Mouse (Mus musculus) hindlimb bud, embryonic 11.5 days (tissue): ENCODE data around the gene Spats2.
"Not testable (repeated sequence)": the region's sequence is repeated elsewhere in the genome, so short reads cannot be mapped to it uniquely, and the experiment has no call there.

ENCODE experiments used
- DNase-seq: peaks from one replicate; pipeline ENCODE4 v3.0.0-alpha.2; 2012; ENCODE audit warnings: low read depth, low spot score; ENCODE audit errors: extremely low spot score

Gene Spats2

DNA sequence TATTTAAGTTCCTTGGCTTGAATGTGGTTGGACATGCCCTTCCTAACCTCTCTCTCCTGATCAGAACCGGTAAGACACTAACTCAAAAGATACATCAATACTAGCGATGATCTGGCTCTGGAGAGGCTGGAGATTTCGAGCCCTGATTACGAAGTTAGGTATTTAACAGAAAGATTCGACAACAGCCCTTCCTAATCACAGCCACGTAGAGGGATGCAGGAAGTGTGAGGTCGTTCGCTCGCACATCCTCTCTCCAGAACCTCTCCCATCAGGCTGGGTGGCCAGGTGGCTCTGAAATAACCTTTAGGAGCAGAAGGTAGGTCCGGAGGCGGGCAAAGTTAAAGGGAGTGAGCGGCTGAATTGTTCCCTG, at the start of gene Spats2:
Spats2 (plus strand) TSS at position 206 of the 370 bp plus-strand sequence.
- no peak for DNase-seq

DNA sequence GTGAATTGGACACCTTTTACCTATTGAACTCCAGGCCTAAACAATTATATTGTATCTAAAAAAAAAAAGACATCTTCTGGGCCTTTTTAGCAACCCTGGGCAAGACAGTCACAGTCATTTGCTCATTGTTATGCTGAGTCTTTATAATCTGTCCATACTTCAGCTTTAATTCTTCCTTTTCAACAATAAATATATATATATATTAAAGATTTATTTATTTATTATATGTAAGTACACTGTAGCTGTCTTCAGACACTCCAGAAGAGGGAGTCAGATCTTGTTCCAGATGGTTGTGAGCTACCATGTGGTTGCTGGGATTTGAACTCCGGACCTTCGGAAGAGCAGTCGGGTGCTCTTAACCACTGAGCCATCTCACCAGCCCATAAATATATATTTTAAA, 49.7 kb upstream of the Spats2 start:
- DNase-seq: not testable (repeated sequence)

DNA sequence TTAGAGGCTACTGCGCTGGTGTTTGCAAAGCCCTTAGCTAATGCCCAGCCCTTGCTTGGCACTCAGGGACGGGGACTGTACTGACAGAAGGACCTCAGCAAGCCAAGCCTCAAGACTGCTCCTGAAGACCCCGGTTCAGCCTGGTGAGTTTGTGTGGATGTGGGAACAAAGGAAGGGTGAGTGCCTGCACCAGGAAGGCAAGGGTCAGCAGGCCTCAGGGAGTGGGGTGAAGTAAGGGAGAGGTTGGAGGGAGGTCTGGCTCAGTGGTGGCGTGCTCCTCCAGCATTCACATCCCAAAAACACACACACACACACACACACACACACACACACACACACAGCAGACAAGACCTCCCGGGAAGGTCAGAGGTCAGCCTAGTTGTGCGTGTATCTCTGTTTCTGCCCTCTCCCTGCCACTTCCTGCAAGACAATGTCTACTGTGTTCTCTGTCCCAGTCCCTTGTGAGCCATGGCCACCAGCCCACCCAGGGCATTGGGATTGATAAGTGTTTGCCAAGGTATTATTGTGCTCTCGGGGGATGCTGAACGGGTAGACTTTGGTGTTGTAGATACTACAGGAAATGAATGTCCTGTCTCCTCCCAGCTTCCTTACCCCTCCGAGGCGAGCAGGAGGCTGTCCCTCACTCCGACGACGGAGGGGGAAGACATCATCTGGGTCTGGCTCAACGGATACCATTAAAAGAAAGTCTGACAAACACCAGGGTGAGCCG, 47.4 kb upstream of the Spats2 start:
- DNase-seq: no peak

DNA sequence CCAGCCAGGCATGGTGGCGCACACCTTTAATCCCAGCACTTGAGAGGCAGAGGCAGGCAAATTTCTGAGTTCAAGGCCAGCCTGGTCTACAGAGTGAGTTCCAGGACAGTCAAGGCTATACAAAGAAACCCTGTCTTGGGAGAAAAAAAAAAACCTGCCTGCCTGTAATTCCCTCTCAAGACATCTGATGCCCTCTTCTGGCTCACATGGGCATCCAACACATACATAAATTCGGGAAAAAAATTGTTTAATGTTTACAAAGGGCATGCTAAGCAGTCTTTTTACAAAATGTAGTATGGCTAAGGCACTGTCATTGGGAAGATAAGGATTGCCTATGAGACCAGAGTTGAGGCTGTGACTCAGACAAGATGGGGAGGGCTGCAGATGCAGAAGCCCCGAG, 45.9 kb upstream of the Spats2 start:
- DNase-seq: no peak

DNA sequence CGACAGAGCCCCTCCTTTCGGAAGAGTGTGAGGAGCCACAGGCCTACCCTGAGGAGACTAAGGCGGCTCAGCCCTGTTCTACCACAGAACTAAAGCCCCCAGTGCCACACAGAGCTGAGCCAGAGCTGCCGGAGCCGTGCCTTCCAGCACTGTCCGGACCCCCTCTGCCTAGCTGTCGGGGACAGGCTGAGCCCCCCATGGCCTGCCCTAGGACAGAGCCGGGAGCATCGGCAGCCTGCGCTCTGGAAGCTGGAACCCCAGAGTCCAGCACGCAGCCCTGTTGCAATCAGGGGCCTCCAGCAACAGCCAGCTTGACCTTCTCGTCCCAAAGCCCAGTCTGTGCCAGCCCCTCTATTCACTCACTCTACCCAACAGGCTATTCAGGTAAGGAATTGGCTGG, 43.4 kb upstream of the Spats2 start:
- DNase-seq: no peak

DNA sequence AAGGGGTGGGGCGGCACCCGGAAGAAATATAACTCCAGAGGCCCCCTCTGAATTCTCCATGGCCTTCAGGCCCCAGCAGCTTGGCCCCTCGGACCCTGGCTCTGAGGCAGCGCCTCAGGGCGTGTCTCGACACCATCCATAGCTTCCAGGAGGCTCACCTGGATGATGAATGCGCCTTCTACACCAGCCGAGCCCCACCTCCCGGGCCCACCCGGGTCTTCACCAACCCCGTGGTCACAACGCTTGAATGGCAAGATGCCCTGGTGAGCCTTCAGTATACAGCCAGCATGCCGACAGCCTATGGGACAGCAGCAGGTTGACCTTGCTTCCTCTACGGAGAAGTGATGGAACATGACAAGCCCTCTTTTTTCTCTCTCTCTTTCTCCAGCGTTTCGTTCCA, 42.9 kb upstream of the Spats2 start:
- DNase-seq: no peak

DNA sequence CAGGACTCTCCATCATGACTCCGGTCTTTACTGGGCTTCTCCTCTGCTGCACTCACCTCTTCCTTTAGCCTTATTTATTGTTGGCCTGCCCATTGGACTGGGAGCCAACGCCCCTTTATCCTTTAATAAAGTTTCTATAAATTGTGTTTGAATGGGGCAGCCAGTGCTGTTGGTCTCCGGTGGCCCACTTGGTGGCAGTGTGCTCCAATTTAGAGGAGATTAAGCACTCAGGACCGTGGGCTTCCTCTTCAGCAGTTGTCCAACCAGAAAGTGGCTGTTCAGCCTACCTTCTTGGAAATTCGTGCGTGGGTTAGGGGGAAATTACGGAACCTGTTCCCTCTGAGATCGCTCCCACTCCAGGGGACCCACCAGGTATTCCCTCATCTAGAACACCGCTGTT, 42.5 kb upstream of the Spats2 start:
- DNase-seq: no peak

DNA sequence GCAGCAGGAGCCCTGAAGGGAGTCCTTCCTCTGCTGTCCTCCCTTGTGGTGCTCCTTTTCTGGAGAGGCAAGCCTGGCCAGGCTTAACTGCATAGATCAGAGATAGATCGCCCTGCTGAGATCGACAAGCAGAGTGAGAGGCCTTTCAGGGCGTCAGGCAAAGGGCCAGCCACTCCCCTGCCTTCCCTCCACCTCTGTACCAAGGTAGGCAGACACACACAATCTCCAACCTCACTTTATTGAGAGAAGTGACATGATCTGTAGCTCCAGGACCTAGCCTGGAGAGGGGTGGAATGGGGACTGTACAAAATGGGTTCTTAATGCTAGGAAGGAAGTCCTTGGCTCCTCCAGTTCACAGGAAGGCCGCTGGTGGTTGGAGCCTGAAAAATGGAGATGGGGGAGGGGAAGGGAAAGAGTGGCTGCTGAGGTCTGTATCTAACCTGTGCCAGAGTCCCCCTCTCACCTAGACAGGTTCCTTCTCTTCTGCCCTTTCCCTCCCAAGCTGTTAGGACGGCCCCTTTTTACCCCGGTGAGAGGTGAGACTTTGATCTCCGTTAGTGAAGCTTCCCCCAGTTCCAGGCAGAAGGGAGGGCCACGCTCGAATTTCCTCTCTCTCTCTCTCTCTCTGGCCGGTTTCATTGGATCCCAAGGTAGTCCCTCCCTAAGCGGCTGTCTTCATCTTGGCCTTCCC, 41.7 kb upstream of the Spats2 start:
- no peak for DNase-seq

DNA sequence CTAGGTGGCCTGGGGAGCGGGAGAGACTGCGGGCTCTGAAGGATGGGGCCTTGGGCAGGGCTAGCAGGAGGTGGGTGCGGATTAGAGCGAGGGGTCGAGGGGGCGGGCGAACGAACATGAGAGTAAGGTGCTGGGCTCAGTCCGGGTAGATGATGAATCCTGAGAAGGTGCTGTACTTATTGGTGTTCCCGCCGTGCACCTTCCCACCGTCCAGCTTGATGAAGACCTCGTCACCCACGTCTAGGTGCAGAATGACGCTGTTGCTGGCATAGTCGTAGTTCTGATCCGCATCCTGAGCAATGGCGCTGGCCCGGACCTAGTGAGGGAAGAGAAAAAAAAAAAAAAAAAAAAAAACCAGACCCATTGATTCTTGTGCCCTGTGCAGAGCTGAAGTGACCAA, 41.1 kb upstream of the Spats2 start:
- DNase-seq: no peak

DNA sequence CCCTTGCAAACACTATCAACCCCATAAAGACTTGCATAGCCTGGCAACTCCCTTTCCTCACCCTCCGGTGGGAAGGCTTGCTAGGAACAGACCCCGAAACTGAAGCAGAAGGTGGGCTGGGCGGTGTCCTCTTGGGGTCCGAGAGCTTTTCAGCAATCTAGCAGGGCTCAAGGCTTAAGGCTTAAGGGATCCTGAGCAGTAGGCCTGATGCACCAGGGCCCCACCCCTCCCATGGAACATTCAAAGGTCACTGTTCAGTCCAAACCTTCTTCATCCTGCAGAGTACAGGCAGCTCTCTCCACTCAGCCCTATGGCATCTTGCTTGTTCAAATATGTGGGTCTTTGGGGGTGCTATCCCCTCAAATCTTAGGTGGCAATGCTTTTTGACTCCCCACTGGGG, 39.7 kb upstream of the Spats2 start:
- DNase-seq: no peak

DNA sequence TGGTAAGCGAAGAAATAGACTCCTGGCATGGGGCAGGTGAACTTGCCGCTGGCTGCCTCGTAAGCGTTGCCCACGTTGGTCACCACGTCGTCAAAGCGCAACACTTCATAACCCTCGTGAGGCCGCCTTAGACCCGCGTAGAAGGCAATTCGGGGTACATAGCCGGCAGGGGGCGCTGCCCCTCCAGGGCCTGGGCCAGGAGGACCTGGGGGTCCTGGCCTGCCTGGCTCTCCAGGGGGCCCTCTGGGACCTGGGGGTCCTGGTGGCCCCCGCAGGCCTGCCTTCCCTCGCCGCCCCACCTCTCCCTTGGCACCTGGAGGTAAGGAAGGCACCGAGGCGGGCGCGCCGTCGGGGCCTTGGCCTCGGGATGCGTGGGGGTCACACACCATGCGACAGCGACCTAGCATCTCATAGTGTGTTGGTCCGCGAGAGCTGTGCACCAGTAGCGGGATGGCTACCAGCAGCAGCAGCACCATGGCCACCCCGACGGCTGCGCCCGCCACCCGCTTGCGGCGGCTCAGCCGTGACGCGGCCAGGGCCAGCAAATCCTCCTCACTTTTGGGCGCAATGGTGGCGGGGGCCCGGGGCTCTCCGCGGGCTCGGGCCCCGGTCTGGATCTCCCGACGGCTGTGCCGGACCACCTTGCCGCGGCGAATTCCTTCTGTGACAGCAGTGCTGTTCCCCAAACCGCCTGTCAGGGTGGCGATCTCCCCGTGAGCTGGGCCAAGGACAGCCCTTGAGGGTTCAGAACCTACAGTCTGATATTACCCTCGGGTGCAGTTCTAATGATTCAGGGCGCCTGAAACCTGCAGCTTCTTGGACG, 38.3 kb upstream of the Spats2 start, which contains the start of gene C1ql4:
C1ql4 (minus strand) TSS at position 565 of the 823 bp plus-strand sequence.
- no peak for DNase-seq

DNA sequence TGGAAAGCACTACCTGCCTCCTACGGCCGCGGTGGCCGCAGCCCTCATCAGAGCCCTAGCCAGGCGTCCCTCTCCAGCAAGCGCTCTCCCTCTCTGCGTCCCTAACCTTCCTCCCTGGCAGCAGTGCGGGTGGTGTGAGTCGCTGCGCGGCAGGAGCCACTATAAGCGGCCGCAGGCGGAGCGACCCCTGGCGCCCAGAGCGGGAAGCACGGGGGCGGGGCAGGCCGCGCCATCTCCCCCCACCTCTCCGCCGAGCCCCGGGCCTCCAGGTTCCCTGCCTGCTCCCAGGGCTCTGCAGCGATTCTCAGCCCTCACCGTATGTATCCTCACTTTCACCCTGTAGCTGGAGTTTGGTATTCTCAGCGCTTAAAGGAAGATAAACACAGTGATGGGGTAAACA, 37.4 kb upstream of the Spats2 start:
- no peak for DNase-seq

DNA sequence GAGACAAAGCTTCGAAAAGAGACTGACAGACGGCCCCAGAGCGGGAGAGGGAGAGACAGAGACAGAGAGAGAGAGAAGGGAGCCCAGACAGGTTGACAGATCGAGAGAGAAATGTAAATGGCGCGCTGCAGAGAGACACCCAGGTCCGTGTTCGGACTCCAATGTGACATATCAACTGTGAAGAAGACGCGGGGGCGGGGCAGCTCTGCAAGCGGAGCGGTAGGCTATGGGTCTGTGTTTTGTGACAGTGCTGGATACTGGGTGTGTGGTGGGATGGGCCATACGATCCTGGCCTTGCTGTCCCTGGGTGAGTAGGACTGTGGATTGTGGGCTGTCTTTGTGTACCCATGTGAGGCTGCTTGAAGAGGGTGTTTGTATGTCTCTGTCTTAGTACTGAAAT, 36.6 kb upstream of the Spats2 start:
- DNase-seq: no peak

DNA sequence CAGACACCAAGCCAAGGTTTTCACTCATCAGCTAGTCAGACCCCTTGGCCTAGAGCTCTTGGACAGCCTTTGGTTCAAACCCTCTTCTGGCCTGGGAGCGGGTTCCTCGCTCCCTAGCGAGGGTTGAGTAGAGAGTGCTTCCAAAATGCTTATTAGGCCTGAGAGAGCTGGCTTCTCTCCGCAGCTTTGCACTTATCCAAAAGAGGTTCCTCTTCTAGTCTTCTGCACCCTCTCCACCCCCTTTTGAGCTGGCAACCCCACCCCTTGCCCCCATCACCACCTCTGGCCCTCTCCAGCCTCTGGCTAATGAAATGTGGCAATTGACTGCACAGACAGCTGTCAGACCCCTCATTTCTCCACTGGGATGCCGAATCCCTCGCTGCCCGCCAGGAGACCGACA, 32.8 kb upstream of the Spats2 start, which contains the start of gene Dnajc22:
Dnajc22 (plus strand) TSS at position 301 of the 400 bp plus-strand sequence.
- no peak for DNase-seq

DNA sequence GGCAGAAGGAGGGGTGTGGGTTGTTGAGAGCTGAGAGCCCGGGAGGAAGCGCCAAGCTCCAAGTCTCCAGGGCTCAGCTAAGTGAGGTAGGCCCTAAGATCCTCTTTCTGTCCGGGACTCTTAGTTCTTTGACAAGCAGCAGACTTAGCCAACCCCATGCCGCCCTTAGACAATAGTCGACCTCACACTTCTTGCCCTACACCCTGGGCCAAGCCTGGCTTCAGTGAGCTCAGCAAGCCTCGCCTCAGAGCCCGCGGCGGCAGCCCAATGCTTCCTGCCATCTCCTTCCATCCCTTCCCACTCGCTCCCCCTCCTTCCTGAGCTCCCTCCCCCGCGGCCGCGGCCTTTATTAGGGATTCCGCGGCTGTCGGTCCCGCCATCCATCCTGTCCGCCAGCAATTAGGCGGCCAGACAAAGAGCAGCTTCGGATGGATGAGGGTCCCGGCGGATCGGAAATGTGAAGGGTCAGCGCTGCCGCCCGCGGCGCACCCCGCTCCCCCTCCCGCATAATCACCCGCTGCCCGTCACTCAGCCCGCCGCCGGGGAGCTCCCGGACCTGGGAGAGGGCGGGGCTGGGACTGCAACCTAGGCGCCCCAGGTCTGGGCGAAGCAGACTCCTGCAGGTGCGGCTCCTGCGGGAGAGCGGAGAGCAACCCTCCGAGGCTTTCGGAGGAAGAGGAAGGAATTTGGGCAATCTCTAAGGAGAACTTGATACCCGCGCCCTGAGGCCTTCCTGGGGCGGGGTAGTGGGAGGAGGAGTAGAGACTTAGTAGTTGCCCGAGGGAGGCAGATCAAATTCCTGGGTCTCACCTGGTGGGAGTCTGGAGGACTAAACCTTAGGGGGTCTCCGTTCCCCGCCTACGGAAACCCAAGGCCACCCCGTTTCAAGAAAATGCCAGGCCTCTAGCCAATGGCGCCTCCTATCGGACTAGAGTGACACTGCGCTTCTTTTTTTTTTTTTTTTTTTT, 32.1 kb upstream of the Spats2 start:
- DNase-seq: no peak

DNA sequence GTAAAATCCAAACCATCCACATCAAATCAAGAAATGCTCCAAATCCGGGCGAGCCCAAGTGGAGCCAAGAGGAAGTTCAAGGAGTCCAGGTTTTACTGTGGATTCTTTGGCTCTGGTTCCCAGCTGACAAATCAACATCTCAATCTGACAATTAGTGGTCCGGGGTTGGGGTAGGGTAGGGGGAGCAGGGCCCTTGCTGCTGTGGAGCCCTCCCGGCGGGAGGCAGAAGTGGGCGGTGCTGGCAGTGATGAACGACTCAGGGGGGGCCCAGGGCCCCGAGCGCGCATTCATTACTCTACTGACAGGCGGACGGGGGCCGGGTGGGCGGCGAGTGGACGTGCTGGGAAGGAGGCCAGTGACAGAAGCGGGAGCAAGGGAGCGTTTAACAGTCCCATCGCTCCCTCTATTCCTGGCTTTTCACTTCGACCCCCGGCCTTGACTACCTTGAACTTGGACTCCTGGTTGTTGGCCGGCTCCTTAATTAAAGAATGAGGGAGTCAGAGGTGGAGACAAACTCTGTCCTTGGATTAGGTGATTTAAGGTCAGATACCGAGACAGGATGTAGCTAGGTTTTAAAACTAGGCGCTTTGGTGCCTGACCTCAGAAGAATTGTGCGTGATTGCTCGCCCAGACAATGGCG, 31.0 kb upstream of the Spats2 start:
- no peak for DNase-seq

DNA sequence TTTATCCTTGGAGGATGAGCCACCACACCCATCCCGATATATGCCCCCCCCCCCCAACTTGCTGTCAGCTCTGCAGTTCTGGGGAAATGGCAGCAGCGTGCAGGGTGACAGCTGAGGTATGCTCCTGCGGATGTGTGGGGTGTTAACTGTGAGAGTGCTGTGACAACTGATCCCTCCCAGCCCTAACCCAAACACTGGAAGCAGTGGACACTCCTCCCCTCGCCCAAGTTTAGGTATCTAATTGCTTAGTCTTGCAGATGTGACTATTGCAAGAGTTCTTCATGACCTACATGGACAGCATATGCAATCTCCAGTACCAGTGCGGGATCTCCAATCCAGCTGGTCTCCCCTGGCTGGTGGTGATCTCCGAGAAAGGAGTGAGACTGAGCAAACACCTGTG, 30.4 kb upstream of the Spats2 start:
- no peak for DNase-seq

DNA sequence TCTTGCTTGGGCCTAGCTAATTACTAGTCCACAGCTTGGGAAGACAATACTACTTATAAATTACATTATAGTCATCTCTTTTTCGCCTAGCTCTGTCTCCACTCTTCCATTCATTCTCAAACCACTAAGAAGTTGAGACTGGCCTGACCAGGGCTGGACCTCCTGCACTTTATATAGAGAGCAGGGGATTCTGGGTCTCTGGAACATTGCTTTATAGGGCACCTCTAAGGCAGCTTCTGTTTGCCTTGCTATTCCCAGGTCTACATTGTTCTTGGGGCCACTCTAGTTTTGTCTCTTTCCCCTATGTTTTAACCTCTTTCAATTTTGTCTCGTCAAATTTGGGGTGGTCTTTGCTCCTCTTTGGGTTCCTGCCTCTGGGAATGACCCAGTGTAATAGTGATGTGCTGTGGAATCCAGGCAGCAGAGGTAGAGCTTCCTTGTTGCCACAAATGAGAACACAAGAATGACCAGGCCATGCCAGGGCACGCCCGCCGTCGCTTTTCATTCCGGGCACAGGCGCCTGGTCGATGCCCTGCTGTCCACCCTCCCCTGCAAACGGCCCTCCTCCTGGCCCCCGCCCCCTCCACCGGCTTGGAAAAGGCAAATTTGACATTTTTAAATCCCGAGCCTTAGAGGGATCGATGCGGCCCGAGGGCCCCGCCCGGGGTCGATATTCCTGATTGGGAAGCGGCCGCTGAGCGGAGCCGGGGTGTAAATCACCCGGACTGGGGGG, 29.5 kb upstream of the Spats2 start:
- no peak for DNase-seq

DNA sequence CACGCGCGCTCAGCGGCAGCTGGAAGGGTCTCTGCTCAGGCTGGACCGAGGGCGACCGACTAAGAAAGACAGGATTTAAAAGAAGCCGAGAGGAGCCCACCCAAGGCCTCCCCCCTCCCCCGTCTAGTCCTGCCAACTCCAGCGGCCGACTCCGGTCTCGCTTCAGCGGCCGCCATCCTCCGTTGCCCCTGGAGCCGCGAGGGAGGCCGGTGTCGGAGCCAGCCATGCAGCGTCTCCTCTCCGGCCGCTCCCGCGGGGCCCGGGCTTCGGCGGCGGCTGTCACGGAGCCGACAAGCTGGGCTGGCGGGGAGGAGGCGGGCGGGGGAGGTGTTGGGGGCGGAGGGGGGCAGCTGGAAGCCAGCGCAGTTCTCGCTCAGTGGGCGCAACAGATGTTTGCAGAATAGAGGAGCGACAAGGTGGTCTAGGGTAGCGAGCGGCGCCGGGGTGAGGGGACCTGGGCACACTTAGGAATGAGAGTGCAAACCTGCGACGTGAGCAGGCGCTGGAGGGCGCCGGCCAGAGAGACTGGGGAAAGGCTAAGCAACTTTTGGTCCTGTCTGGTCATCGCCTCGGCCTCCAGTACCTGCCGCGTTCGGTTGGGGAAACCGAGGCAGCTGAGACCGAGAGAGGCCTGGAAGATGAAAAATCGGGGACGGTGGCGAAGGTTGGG, 28.8 kb upstream of the Spats2 start:
- DNase-seq: no peak
